Comparison of ENCODE assay signal across 20 mouse cellular contexts in the genomic region with DNA sequence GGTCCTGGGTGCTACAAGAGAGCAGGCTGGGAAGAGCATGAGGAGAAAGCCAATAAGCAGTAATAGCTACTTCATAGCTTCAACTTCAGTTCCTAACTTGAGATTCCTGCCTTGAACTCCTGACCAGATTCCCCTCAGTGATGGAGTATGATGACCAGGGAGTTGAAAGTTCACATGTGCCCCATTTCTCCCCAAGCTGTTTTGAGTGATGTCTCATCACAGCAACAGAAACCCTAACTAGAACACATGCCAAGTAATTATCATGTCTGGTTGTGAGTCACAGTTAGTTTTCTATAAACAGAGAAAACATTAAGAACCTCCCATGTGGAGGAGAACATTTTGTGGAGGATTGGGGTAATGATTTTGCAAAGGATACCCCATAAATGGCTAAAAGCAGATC.
A peak's percentile ranks its signal among the peaks of the same experiment; 100 is the strongest.
DNase-seq lines count a peak whose midpoint lies in the region; ATAC-seq lines count a peak whose summit lies in the region.
"Had no signal": no experiment of that assay in that cellular context is flagged by ENCODE, and none has a peak within 500 bp of the region (broad histone marks: within the 10 kb centered on the region; RNA-seq: fewer than 3 reads in every experiment).

No protein-coding gene starts in this region.

- no peak for DNase-seq in heart, adult 8-10 months (ENCODE audit: low spot score)
- no peak for DNase-seq in heart, postnatal 4 days
- DNase-seq in NIH3T3 (ENCODE audit: low read depth): peak; percentile 42
- DNase-seq in left cerebral cortex, postnatal 4 days: no peak
- DNase-seq: adrenal gland, postnatal 10 days; adrenal gland, postnatal 36 days; cerebellum, adult 18-20 months; gastrocnemius, postnatal 25 days; heart, adult 2 months; heart, postnatal 36 days; kidney, adult 18-20 months had no signal

- intact Hi-C loops in left cerebral cortex, postnatal 4 days (cut with DNase I): no loop called here

- H3K4me2 ChIP-seq in heart, embryonic 12.5 days: no peak overlapping the region
- no peak overlapping the region for H3K4me2 ChIP-seq in heart, embryonic 16.5 days (ENCODE audit: low read depth, low read length)
- H3K4me2 ChIP-seq: hindbrain, embryonic 14.5 days had no signal

- ATAC-seq in heart, embryonic 12.5 days (ENCODE audit: insufficient number of reproducible peaks, low FRiP score): no peak
- no peak for ATAC-seq in heart, embryonic 16.5 days (replicated peaks; ENCODE audit: extremely low read depth, insufficient read depth, low FRiP score)
- ATAC-seq: CD4-positive, CD25-positive, alpha-beta regulatory T cell, adult 4 months; forebrain, embryonic 14.5 days; hindbrain, postnatal 0 days; inflammation-experienced regulatory T-cells, adult 6 months; intestine, embryonic 16.5 days had no signal

- H3K27ac ChIP-seq in heart, embryonic 12.5 days (ENCODE audit: poor library complexity, severe bottlenecking): peak overlapping the region; percentile 65; the same call in 1 of the 2 replicates
- peak overlapping the region; percentile 87 for H3K27ac ChIP-seq in heart, embryonic 16.5 days (ENCODE audit: low read length)
- H3K27ac ChIP-seq: hindbrain, embryonic 14.5 days; hindbrain, postnatal 0 days had no signal

- H3K36me3 ChIP-seq in heart, embryonic 12.5 days: no peaks in the 10 kb centered on the region
- no peaks in the 10 kb centered on the region for H3K36me3 ChIP-seq in heart, embryonic 16.5 days (ENCODE audit: control insufficient read depth, insufficient read depth)

- no peak overlapping the region for H3K9ac ChIP-seq in heart, embryonic 12.5 days
- H3K9ac ChIP-seq in heart, embryonic 16.5 days (ENCODE audit: low read length): no peak overlapping the region
- H3K9ac ChIP-seq: hindbrain, embryonic 14.5 days had no signal

- H3K9me3 ChIP-seq in heart, embryonic 12.5 days (replicated peaks): 0 out of 2 replicates have a peak, but pooled peaks cover 2% of the 10 kb centered on the region
- H3K9me3 ChIP-seq in heart, embryonic 16.5 days (replicated peaks; ENCODE audit: control insufficient read depth, low read length): no peaks in the 10 kb centered on the region

- 0 out of 2 replicates have a peak, but pooled peaks cover 3% of the 10 kb centered on the region for H3K4me1 ChIP-seq in heart, embryonic 12.5 days (replicated peaks)
- H3K4me1 ChIP-seq in heart, embryonic 16.5 days (ENCODE audit: control insufficient read depth, insufficient read depth, low read length): peaks cover 6% of the 10 kb centered on the region

- H3K4me3 ChIP-seq in heart, embryonic 12.5 days: no peak overlapping the region
- H3K4me3 ChIP-seq in heart, embryonic 16.5 days (ENCODE audit: low read length): no peak overlapping the region
- H3K4me3 ChIP-seq: heart, adult 2 months had no signal

- H3K27me3 ChIP-seq in heart, embryonic 12.5 days (replicated peaks): no peaks in the 10 kb centered on the region
- no peaks in the 10 kb centered on the region for H3K27me3 ChIP-seq in heart, embryonic 16.5 days (ENCODE audit: control insufficient read depth, insufficient read depth, low read length)
- H3K27me3 ChIP-seq: Patski had no signal
